Mouse (Mus musculus) heart, embryonic 14.5 days (tissue): ENCODE data around the gene Gbp8. TPM values are rescaled to one million over a fixed set of nuclear protein-coding genes. Genes with fewer than 3 reads are reported as not detected.
"Not testable (repeated sequence)": the region's sequence is repeated elsewhere in the genome, so short reads cannot be mapped to it uniquely, and the experiment has no call there.

Source experiments
- ATAC-seq: fragments of 200-750 bp; cut with Nextera tagmentation; 2 replicates; pipeline ENCODE4 v1.8.0; 2017; ENCODE audit warnings: low read depth, moderate TSS enrichment; ENCODE audit not compliant: insufficient number of reproducible peaks, insufficient read depth, low FRiP score
- H3K27ac ChIP-seq, 2 experiments: fragments of 200-500 bp in 1 of 2; fragments of 300-500 bp in 1 of 2; sonication (generic) in 1 of 2; replicated peaks in 1 of 2; 2 replicates each; pipeline ENCODE4 v1.5.1; 2012 to 2014; ENCODE audit warnings: low read depth in 2 of 2, low read length in 2 of 2, control low read depth in 1 of 2, mild to moderate bottlenecking in 1 of 2, mixed read lengths in 1 of 2; ENCODE audit not compliant: control insufficient read depth in 1 of 2, insufficient read depth in 1 of 2
- H3K27me3 ChIP-seq: fragments of 300-500 bp; sonication (generic); 2 replicates; pipeline ENCODE4 v1.6.1; 2014; ENCODE audit warnings: mild to moderate bottlenecking, low read length, control low read depth; ENCODE audit not compliant: control insufficient read depth, insufficient read depth
- H3K36me3 ChIP-seq: fragments of 300-500 bp; sonication (generic); 2 replicates; pipeline ENCODE4 v1.6.1; 2014; ENCODE audit warnings: mild to moderate bottlenecking, control low read depth, low read length, mixed read lengths; ENCODE audit not compliant: control insufficient read depth, insufficient read depth
- H3K4me1 ChIP-seq, 2 experiments: fragments of 200-500 bp in 1 of 2; fragments of 300-500 bp in 1 of 2; sonication (generic) in 1 of 2; 2 replicates each; pipeline ENCODE4 v1.6.1; 2012 to 2014; ENCODE audit warnings: low read length in 2 of 2, control low read depth in 1 of 2, mixed read lengths in 1 of 2; ENCODE audit not compliant: control insufficient read depth in 2 of 2, insufficient read depth in 2 of 2
- H3K4me2 ChIP-seq: fragments of 300-500 bp; sonication (generic); 2 replicates; pipeline ENCODE4 v1.6.1; 2014; ENCODE audit warnings: mild to moderate bottlenecking, low read length
- H3K4me3 ChIP-seq, 2 experiments: fragments of 200-500 bp in 1 of 2; fragments of 300-500 bp in 1 of 2; sonication (generic) in 1 of 2; 2 replicates each; pipeline ENCODE4 v1.5.1; 2012 to 2014; ENCODE audit warnings: low read length in 2 of 2, mild to moderate bottlenecking in 2 of 2, control low read depth in 1 of 2, low read depth in 1 of 2, moderate library complexity in 1 of 2; ENCODE audit not compliant: control insufficient read depth in 1 of 2, insufficient read depth in 1 of 2
- H3K9ac ChIP-seq: fragments of 300-500 bp; sonication (generic); 2 replicates; pipeline ENCODE4 v1.6.1; 2014; ENCODE audit warnings: mild to moderate bottlenecking, low read length
- H3K9me3 ChIP-seq: fragments of 300-500 bp; sonication (generic); 2 replicates; pipeline ENCODE4 v1.6.1; 2016; ENCODE audit warnings: low read length, control low read depth; ENCODE audit not compliant: control insufficient read depth
- WGBS: fragments of 180-500 bp; shearing (Covaris S2); extraction: QIAGEN DNeasy Blood & Tissue Kit; methylation state at CpG from one replicate; pipeline ENCODE4 v1.1.7; 2014; 5-methylcytosine and 5-hydroxymethylcytosine counted together
- polyA plus RNA-seq: library from polyadenylated mRNA; unstranded; fragments of >200 nt; fragmentation: Nextera tagmentation; extraction: Ambion mirVana; gene quantifications from 2 replicates; pipeline ENCODE4 v1.2.1, GENCODE M21; 2014

Gbp8 gene
- polyA plus RNA-seq, 1 experiment from 2014 or later: 2.2 TPM

- H3K9ac ChIP-seq: no peak overlapping the region
- no peaks in the 10 kb centered on the region for H3K4me1 ChIP-seq
- no peak overlapping the region for H3K27ac ChIP-seq
- no peak overlapping the region for H3K4me3 ChIP-seq
- no peak for ATAC-seq
- H3K9me3 ChIP-seq: no peaks in the 10 kb centered on the region
- H3K4me2 ChIP-seq: no peak overlapping the region
- H3K36me3 ChIP-seq: no peaks in the 10 kb centered on the region
- 82% methylated on average over 2 of the region's 2 CpGs for WGBS
- no peaks in the 10 kb centered on the region for H3K27me3 ChIP-seq
Observed at GRCm38 (mm10) chr5:105060224-105060623, 79.1 kb downstream of the Gbp8 start.

GRCm38 (mm10) chr5:105055279-105055678 is 84.1 kb downstream of the Gbp8 start:
- Histone ChIP-seq H3K27ac (no peak overlapping the region), H3K4me1 (no peaks in the 10 kb centered on the region), H3K4me3 (no peak overlapping the region), H3K9me3 (no peaks in the 10 kb centered on the region), H3K36me3 (no peaks in the 10 kb centered on the region), H3K4me2 (no peak overlapping the region), H3K9ac (no peak overlapping the region), H3K27me3 (no peaks in the 10 kb centered on the region)
- no peak for ATAC-seq
- WGBS: 83% methylated on average over 2 of the region's 2 CpGs

GRCm38 (mm10) chr5:105053471-105054169 is 85.7 kb downstream of the Gbp8 start:
- H3K27ac ChIP-seq, ATAC-seq, H3K4me3 ChIP-seq, H3K4me1 ChIP-seq, H3K9ac ChIP-seq, H3K9me3 ChIP-seq, H3K36me3 ChIP-seq, H3K27me3 ChIP-seq, H3K4me2 ChIP-seq: not testable (repeated sequence)
- WGBS: 81% methylated on average over 1 of the region's 1 CpGs

- Histone ChIP-seq H3K4me2 (no peak overlapping the region), H3K4me3 (no peak overlapping the region), H3K27me3 (no peaks in the 10 kb centered on the region), H3K4me1 (no peaks in the 10 kb centered on the region), H3K9me3 (no peaks in the 10 kb centered on the region), H3K36me3 (no peaks in the 10 kb centered on the region), H3K27ac (no peak overlapping the region), H3K9ac (no peak overlapping the region)
- ATAC-seq: no peak
- 40% methylated on average over 2 of the region's 2 CpGs for WGBS
Observed at GRCm38 (mm10) chr5:105032362-105032761, 107.0 kb downstream of the Gbp8 start.

- Histone ChIP-seq H3K36me3 (no peaks in the 10 kb centered on the region), H3K4me1 (no peaks in the 10 kb centered on the region), H3K9me3 (0 out of 2 replicates have a peak, but pooled peaks cover 5% of the 10 kb centered on the region), H3K4me2 (no peak overlapping the region), H3K27ac (no peak overlapping the region), H3K9ac (no peak overlapping the region), H3K4me3 (no peak overlapping the region), H3K27me3 (no peaks in the 10 kb centered on the region)
- 72% methylated on average over 1 of the region's 1 CpGs for WGBS
- no peak for ATAC-seq
Observed at GRCm38 (mm10) chr5:105012551-105012950, 126.8 kb downstream of the Gbp8 start.

- Histone ChIP-seq H3K27me3 (no peaks in the 10 kb centered on the region), H3K36me3 (no peaks in the 10 kb centered on the region), H3K4me3 (no peak overlapping the region), H3K4me2 (no peak overlapping the region), H3K4me1 (no peaks in the 10 kb centered on the region), H3K27ac (no peak overlapping the region), H3K9me3 (0 out of 2 replicates have a peak, but pooled peaks cover 5% of the 10 kb centered on the region), H3K9ac (no peak overlapping the region)
- 84% methylated on average over 4 of the region's 4 CpGs for WGBS
- ATAC-seq: no peak
Observed at GRCm38 (mm10) chr5:105011570-105011969, 127.8 kb downstream of the Gbp8 start.

GRCm38 (mm10) chr5:105010376-105010775 is 129.0 kb downstream of the Gbp8 start:
- no peak; the same call in 1 of the 2 replicates for ATAC-seq
- Histone ChIP-seq H3K4me2 (no peak overlapping the region), H3K36me3 (no peaks in the 10 kb centered on the region), H3K9me3 (0 out of 2 replicates have a peak, but pooled peaks cover 5% of the 10 kb centered on the region), H3K4me3 (no peak overlapping the region), H3K9ac (no peak overlapping the region), H3K4me1 (no peaks in the 10 kb centered on the region), H3K27me3 (no peaks in the 10 kb centered on the region), H3K27ac (no peak overlapping the region)

GRCm38 (mm10) chr5:104989411-104989810 is 149.9 kb downstream of the Gbp8 start:
- no peaks in the 10 kb centered on the region for H3K27me3 ChIP-seq
- H3K4me3 ChIP-seq: no peak overlapping the region
- H3K4me2 ChIP-seq: no peak overlapping the region
- H3K9ac ChIP-seq: no peak overlapping the region
- 87% methylated on average over 2 of the region's 2 CpGs for WGBS
- no peak overlapping the region for H3K27ac ChIP-seq
- ATAC-seq: no peak
- no peaks in the 10 kb centered on the region for H3K4me1 ChIP-seq
- H3K9me3 ChIP-seq: no peaks in the 10 kb centered on the region
- no peaks in the 10 kb centered on the region for H3K36me3 ChIP-seq
